ENCODE assay signal across 8 mouse cellular contexts in genomic region chr10:79701443-79702129, GRCm38 (mm10). TPM values are rescaled to one million over a fixed set of nuclear protein-coding genes. Genes with fewer than 3 reads are reported as not detected.
DNase-seq lines count a peak whose midpoint lies in the region; ATAC-seq and TF ChIP-seq lines count a peak whose summit lies in the region.

No protein-coding gene starts in this region.

- no peak overlapping the region for H3K4me3 ChIP-seq in forebrain, embryonic 10.5 days
- no peak overlapping the region for H3K4me3 ChIP-seq in forebrain, postnatal 0 days (ENCODE audit: low read depth, low read length)
- H3K4me3 ChIP-seq in cortical plate, adult 2 months (ENCODE audit: insufficient read depth, low read length): no peak overlapping the region
- no peak overlapping the region for H3K4me3 ChIP-seq in liver, embryonic 16.5 days (ENCODE audit: low read depth, low read length)
- H3K4me3 ChIP-seq in midbrain, postnatal 0 days (ENCODE audit: low read depth, low read length): no peak overlapping the region

- no peak for TF ChIP-seq POLR2A in cortical plate, adult 2 months (IDR thresholded peaks at IDR 0.05; ENCODE audit: extremely low read depth, insufficient read depth, low read length)

- TF ChIP-seq CTCF in forebrain, postnatal 0 days (IDR thresholded peaks at IDR 0.05; ENCODE audit: low read depth): no peak
- no peak for TF ChIP-seq CTCF in cortical plate, adult 2 months (IDR thresholded peaks at IDR 0.05; ENCODE audit: extremely low read depth, insufficient read depth, low read length)
- TF ChIP-seq CTCF in midbrain, postnatal 0 days (IDR thresholded peaks at IDR 0.05): no peak

- intact Hi-C loops in heart, postnatal 36 days (cut with DNase I): no loop called here

- no peak for DNase-seq in forebrain, embryonic 10.5 days (ENCODE audit: extremely low spot score, low spot score)
- no peak for DNase-seq in forebrain, postnatal 0 days
- DNase-seq in heart, postnatal 36 days: peak; percentile 63 to 73
- no peak for DNase-seq in midbrain, postnatal 0 days (ENCODE audit: low spot score)

- WGBS in forebrain, embryonic 10.5 days: 64% methylated on average over 10 of the region's 10 CpGs
- WGBS in forebrain, postnatal 0 days: 69% methylated on average over 10 of the region's 10 CpGs
- 60% methylated on average over 10 of the region's 10 CpGs for WGBS in liver, embryonic 16.5 days (ENCODE audit: insufficient replicate concordance)
- 66% methylated on average over 10 of the region's 10 CpGs for WGBS in midbrain, postnatal 0 days

- H3K4me1 ChIP-seq in forebrain, embryonic 10.5 days: peaks cover 39% of the 10 kb centered on the region
- H3K4me1 ChIP-seq in forebrain, postnatal 0 days (ENCODE audit: insufficient read depth): peaks cover 14% of the 10 kb centered on the region; the same call in 1 of the 2 replicates
- peaks cover 7% of the 10 kb centered on the region for H3K4me1 ChIP-seq in cortical plate, adult 2 months (ENCODE audit: control insufficient read depth, insufficient read depth, low read length)
- H3K4me1 ChIP-seq in liver, embryonic 16.5 days (ENCODE audit: control insufficient read depth, low read depth, low read length): peaks cover 17% of the 10 kb centered on the region
- peaks cover 11% of the 10 kb centered on the region; the same call in 1 of the 2 replicates for H3K4me1 ChIP-seq in midbrain, postnatal 0 days (ENCODE audit: insufficient read depth, low read length)

- no peaks in the 10 kb centered on the region for H3K9me3 ChIP-seq in forebrain, embryonic 10.5 days
- no peaks in the 10 kb centered on the region for H3K9me3 ChIP-seq in forebrain, postnatal 0 days (ENCODE audit: low read length)
- H3K9me3 ChIP-seq in liver, embryonic 16.5 days (replicated peaks; ENCODE audit: control insufficient read depth, low read length): no peaks in the 10 kb centered on the region
- H3K9me3 ChIP-seq in midbrain, postnatal 0 days (ENCODE audit: low read length): no peaks in the 10 kb centered on the region

- H3K27ac ChIP-seq in forebrain, embryonic 10.5 days: peak overlapping the region; percentile 8
- H3K27ac ChIP-seq in forebrain, postnatal 0 days (ENCODE audit: low read depth, low read length): no peak overlapping the region
- H3K27ac ChIP-seq in cortical plate, adult 2 months (ENCODE audit: insufficient read depth, low read length): peak overlapping the region; percentile 49
- H3K27ac ChIP-seq in liver, embryonic 16.5 days (ENCODE audit: low read length): peak overlapping the region; percentile 64
- no peak overlapping the region for H3K27ac ChIP-seq in midbrain, postnatal 0 days (ENCODE audit: low read depth, low read length)

- H3K36me3 ChIP-seq in forebrain, embryonic 10.5 days (replicated peaks): peaks cover 7% of the 10 kb centered on the region
- H3K36me3 ChIP-seq in forebrain, postnatal 0 days (ENCODE audit: insufficient read depth): no peaks in the 10 kb centered on the region
- no peaks in the 10 kb centered on the region; the same call in 1 of the 2 replicates for H3K36me3 ChIP-seq in liver, embryonic 16.5 days (ENCODE audit: control insufficient read depth, insufficient read depth)
- H3K36me3 ChIP-seq in midbrain, postnatal 0 days (ENCODE audit: insufficient read depth, low read length): peaks cover under 1% of the 10 kb centered on the region; the same call in 1 of the 2 replicates

- H3K4me2 ChIP-seq in forebrain, postnatal 0 days (ENCODE audit: low read depth): no peak overlapping the region
- no peak overlapping the region for H3K4me2 ChIP-seq in liver, embryonic 16.5 days (ENCODE audit: low read depth, low read length)
- no peak overlapping the region for H3K4me2 ChIP-seq in midbrain, postnatal 0 days (ENCODE audit: low read depth, low read length, poor library complexity, severe bottlenecking)

- ATAC-seq in forebrain, postnatal 0 days: no peak
- peak; percentile 1; the same call in 1 of the 2 replicates for ATAC-seq in liver, embryonic 16.5 days (ENCODE audit: low read depth)
- ATAC-seq in megakaryocyte-erythroid progenitor cell, adult 5-6 weeks (replicated peaks; ENCODE audit: low FRiP score, low TSS enrichment, poor library complexity, severe bottlenecking): no peak
- no peak for ATAC-seq in erythroid progenitor cell, adult 5-6 weeks (replicated peaks; ENCODE audit: low FRiP score, poor library complexity, severe bottlenecking)
- ATAC-seq in midbrain, postnatal 0 days (ENCODE audit: low FRiP score): no peak

- no peak overlapping the region for H3K9ac ChIP-seq in forebrain, postnatal 0 days
- H3K9ac ChIP-seq in liver, embryonic 16.5 days (ENCODE audit: low read depth, low read length): no peak overlapping the region
- H3K9ac ChIP-seq in midbrain, postnatal 0 days (replicated peaks; ENCODE audit: low read length, poor library complexity, severe bottlenecking): no peak overlapping the region

- H3K27me3 ChIP-seq in forebrain, embryonic 10.5 days (ENCODE audit: poor library complexity, severe bottlenecking): no peaks in the 10 kb centered on the region
- no peaks in the 10 kb centered on the region for H3K27me3 ChIP-seq in forebrain, postnatal 0 days (ENCODE audit: insufficient read depth, low read length)
- no peaks in the 10 kb centered on the region for H3K27me3 ChIP-seq in liver, embryonic 16.5 days (ENCODE audit: control insufficient read depth, insufficient read depth, low read depth, low read length)
- H3K27me3 ChIP-seq in midbrain, postnatal 0 days (ENCODE audit: insufficient read depth, low read length): no peaks in the 10 kb centered on the region

RNA-seq across cellular contexts. Expression of gene Bsg, which starts 2.7 kb away (rescaled TPM):
- 598 and 623 TPM in 2 replicates for polyA plus RNA-seq in forebrain, embryonic 10.5 days (2016; fragmentation: Nextera tagmentation; extraction: Ambion mirVana)
- 960 and 1,112 TPM in 2 replicates for total RNA-seq in forebrain, postnatal 0 days (2014; rRNA removed)
- 1,015 and 1,046 TPM in 2 replicates for polyA plus RNA-seq in forebrain, postnatal 0 days (2015; fragmentation: Nextera tagmentation; extraction: Ambion mirVana)
- polyA plus RNA-seq in cortical plate, adult 2 months (2012; rRNA removed): 1,018 and 1,074 TPM in 2 replicates
- total RNA-seq in heart, postnatal 36 days (2021): 1,000 to 10,000 TPM; 1,389 to 1,395 TPM
- 924 and 947 TPM in 2 replicates for polyA plus RNA-seq in liver, embryonic 16.5 days (2015; fragmentation: Nextera tagmentation; extraction: Ambion mirVana)
- total RNA-seq in megakaryocyte-erythroid progenitor cell, adult 5-6 weeks (2014; fragmentation: Nextera tagmentation): 361 and 460 TPM in 2 replicates
- total RNA-seq in megakaryocyte-erythroid progenitor cell, adult 5-6 weeks (2017): 350 and 443 TPM in 2 replicates
- 1,896 and 2,324 TPM in 2 replicates for total RNA-seq in erythroid progenitor cell, adult 5-6 weeks (2015; ENCODE audit: low replicate concordance)
- total RNA-seq in erythroid progenitor cell, adult 5-6 weeks (2017; ENCODE audit: low replicate concordance): 1,328 and 1,345 TPM in 2 replicates
- 1,054 and 1,082 TPM in 2 replicates for total RNA-seq in midbrain, postnatal 0 days (2014; rRNA removed)
- 1,042 and 1,135 TPM in 2 replicates for polyA plus RNA-seq in midbrain, postnatal 0 days (2015; fragmentation: Nextera tagmentation; extraction: Ambion mirVana)

RNA-seq across cellular contexts. Expression of gene Gzmm, which starts 12.8 kb away (rescaled TPM):
- 0.84 and 1.0 TPM in 2 replicates for polyA plus RNA-seq in forebrain, embryonic 10.5 days (2016; fragmentation: Nextera tagmentation; extraction: Ambion mirVana)
- total RNA-seq in forebrain, postnatal 0 days (2014; rRNA removed): 2.5 and 3.3 TPM in 2 replicates
- 1.1 and 1.3 TPM in 2 replicates for polyA plus RNA-seq in forebrain, postnatal 0 days (2015; fragmentation: Nextera tagmentation; extraction: Ambion mirVana)
- 1.1 and 1.4 TPM in 2 replicates for polyA plus RNA-seq in cortical plate, adult 2 months (2012; rRNA removed)
- total RNA-seq in heart, postnatal 36 days (2021): 1 to 10 TPM; 6.5 to 8.4 TPM
- polyA plus RNA-seq in liver, embryonic 16.5 days (2015; fragmentation: Nextera tagmentation; extraction: Ambion mirVana): 0.15 and 0.22 TPM in 2 replicates
- 1.7 and 1.8 TPM in 2 replicates for total RNA-seq in megakaryocyte-erythroid progenitor cell, adult 5-6 weeks (2014; fragmentation: Nextera tagmentation)
- 1.7 and 2.4 TPM in 2 replicates for total RNA-seq in megakaryocyte-erythroid progenitor cell, adult 5-6 weeks (2017)
- not detected in 2 replicates for total RNA-seq in erythroid progenitor cell, adult 5-6 weeks (2015; ENCODE audit: low replicate concordance)
- not detected in 2 replicates for total RNA-seq in erythroid progenitor cell, adult 5-6 weeks (2017; ENCODE audit: low replicate concordance)
- 0.66 and 0.85 TPM in 2 replicates for total RNA-seq in midbrain, postnatal 0 days (2014; rRNA removed)
- polyA plus RNA-seq in midbrain, postnatal 0 days (2015; fragmentation: Nextera tagmentation; extraction: Ambion mirVana): 1.2 and 1.4 TPM in 2 replicates

RNA-seq across cellular contexts. Expression of gene Hcn2, which starts 14.8 kb away (rescaled TPM):
- polyA plus RNA-seq in forebrain, embryonic 10.5 days (2016; fragmentation: Nextera tagmentation; extraction: Ambion mirVana): 0.06 TPM in 1 of 2 replicates, not detected in the other
- total RNA-seq in forebrain, postnatal 0 days (2014; rRNA removed): 28.0 and 34.5 TPM in 2 replicates
- 3.6 and 4.7 TPM in 2 replicates for polyA plus RNA-seq in forebrain, postnatal 0 days (2015; fragmentation: Nextera tagmentation; extraction: Ambion mirVana)
- polyA plus RNA-seq in cortical plate, adult 2 months (2012; rRNA removed): 123 and 128 TPM in 2 replicates
- 10 to 100 TPM; 20.0 to 26.8 TPM for total RNA-seq in heart, postnatal 36 days (2021)
- polyA plus RNA-seq in liver, embryonic 16.5 days (2015; fragmentation: Nextera tagmentation; extraction: Ambion mirVana): not detected in 2 replicates
- 0.50 TPM in 1 of 2 replicates, not detected in the other for total RNA-seq in megakaryocyte-erythroid progenitor cell, adult 5-6 weeks (2014; fragmentation: Nextera tagmentation)
- not detected in 2 replicates for total RNA-seq in megakaryocyte-erythroid progenitor cell, adult 5-6 weeks (2017)
- not detected in 2 replicates for total RNA-seq in erythroid progenitor cell, adult 5-6 weeks (2015; ENCODE audit: low replicate concordance)
- total RNA-seq in erythroid progenitor cell, adult 5-6 weeks (2017; ENCODE audit: low replicate concordance): not detected in 2 replicates
- total RNA-seq in midbrain, postnatal 0 days (2014; rRNA removed): 60.9 and 66.1 TPM in 2 replicates
- 5.0 TPM in 2 replicates for polyA plus RNA-seq in midbrain, postnatal 0 days (2015; fragmentation: Nextera tagmentation; extraction: Ambion mirVana)

RNA-seq across cellular contexts. Expression of gene Cdc34, which starts 19.6 kb away (rescaled TPM):
- 253 and 264 TPM in 2 replicates for polyA plus RNA-seq in forebrain, embryonic 10.5 days (2016; fragmentation: Nextera tagmentation; extraction: Ambion mirVana)
- 61.9 and 69.9 TPM in 2 replicates for total RNA-seq in forebrain, postnatal 0 days (2014; rRNA removed)
- 67.9 and 76.5 TPM in 2 replicates for polyA plus RNA-seq in forebrain, postnatal 0 days (2015; fragmentation: Nextera tagmentation; extraction: Ambion mirVana)
- polyA plus RNA-seq in cortical plate, adult 2 months (2012; rRNA removed): 110 TPM in 2 replicates
- total RNA-seq in heart, postnatal 36 days (2021): 100 to 1,000 TPM; 178 to 198 TPM
- 80.5 and 81.5 TPM in 2 replicates for polyA plus RNA-seq in liver, embryonic 16.5 days (2015; fragmentation: Nextera tagmentation; extraction: Ambion mirVana)
- total RNA-seq in megakaryocyte-erythroid progenitor cell, adult 5-6 weeks (2014; fragmentation: Nextera tagmentation): 134 and 152 TPM in 2 replicates
- total RNA-seq in megakaryocyte-erythroid progenitor cell, adult 5-6 weeks (2017): 128 and 236 TPM in 2 replicates
- 42.2 and 66.7 TPM in 2 replicates for total RNA-seq in erythroid progenitor cell, adult 5-6 weeks (2015; ENCODE audit: low replicate concordance)
- total RNA-seq in erythroid progenitor cell, adult 5-6 weeks (2017; ENCODE audit: low replicate concordance): 82.7 and 87.2 TPM in 2 replicates
- 65.8 and 99.4 TPM in 2 replicates for total RNA-seq in midbrain, postnatal 0 days (2014; rRNA removed)
- 72.5 and 75.2 TPM in 2 replicates for polyA plus RNA-seq in midbrain, postnatal 0 days (2015; fragmentation: Nextera tagmentation; extraction: Ambion mirVana)

RNA-seq across cellular contexts. Expression of gene Tpgs1, which starts 32.4 kb away (rescaled TPM):
- polyA plus RNA-seq in forebrain, embryonic 10.5 days (2016; fragmentation: Nextera tagmentation; extraction: Ambion mirVana): 59.7 and 63.8 TPM in 2 replicates
- 64.2 and 91.5 TPM in 2 replicates for total RNA-seq in forebrain, postnatal 0 days (2014; rRNA removed)
- 128 and 148 TPM in 2 replicates for polyA plus RNA-seq in forebrain, postnatal 0 days (2015; fragmentation: Nextera tagmentation; extraction: Ambion mirVana)
- 87.5 and 88.2 TPM in 2 replicates for polyA plus RNA-seq in cortical plate, adult 2 months (2012; rRNA removed)
- total RNA-seq in heart, postnatal 36 days (2021): 10 to 100 TPM; 18.1 to 19.9 TPM
- polyA plus RNA-seq in liver, embryonic 16.5 days (2015; fragmentation: Nextera tagmentation; extraction: Ambion mirVana): 19.3 and 19.4 TPM in 2 replicates
- total RNA-seq in megakaryocyte-erythroid progenitor cell, adult 5-6 weeks (2014; fragmentation: Nextera tagmentation): 8.5 and 10.8 TPM in 2 replicates
- total RNA-seq in megakaryocyte-erythroid progenitor cell, adult 5-6 weeks (2017): 2.9 and 4.1 TPM in 2 replicates
- total RNA-seq in erythroid progenitor cell, adult 5-6 weeks (2015; ENCODE audit: low replicate concordance): 12.2 and 15.9 TPM in 2 replicates
- 1.9 and 8.3 TPM in 2 replicates for total RNA-seq in erythroid progenitor cell, adult 5-6 weeks (2017; ENCODE audit: low replicate concordance)
- total RNA-seq in midbrain, postnatal 0 days (2014; rRNA removed): 80.9 and 85.9 TPM in 2 replicates
- polyA plus RNA-seq in midbrain, postnatal 0 days (2015; fragmentation: Nextera tagmentation; extraction: Ambion mirVana): 139 and 146 TPM in 2 replicates

Comparison
In these comparisons a context has a peak if more than half of its experiments do, and no peak if none do; other contexts are left out.
1. H3K27ac ChIP-seq: peak in forebrain, embryonic 10.5 days (single experiment), cortical plate, adult 2 months (single experiment) and liver, embryonic 16.5 days (single experiment); none in forebrain, postnatal 0 days (single experiment) and midbrain, postnatal 0 days (single experiment).
2. DNase-seq: peak in heart, postnatal 36 days (2 of 2); none in forebrain, embryonic 10.5 days (single experiment), forebrain, postnatal 0 days (single experiment) and midbrain, postnatal 0 days (single experiment).
3. RNA of gene Hcn2, which starts 14.8 kb away (total RNA-seq): 60.9 to 66.1 TPM in midbrain, postnatal 0 days, 28.0 to 34.5 TPM in forebrain, postnatal 0 days and 20.0 to 26.8 TPM in heart, postnatal 36 days; 0.50 TPM in megakaryocyte-erythroid progenitor cell, adult 5-6 weeks and not detected in erythroid progenitor cell, adult 5-6 weeks; every median in the first group is over 10 times any median in the second.